Mouse (Mus musculus): Measurements from ENCODE around the gene Mrpl37.

Mrpl37 gene

DNA sequence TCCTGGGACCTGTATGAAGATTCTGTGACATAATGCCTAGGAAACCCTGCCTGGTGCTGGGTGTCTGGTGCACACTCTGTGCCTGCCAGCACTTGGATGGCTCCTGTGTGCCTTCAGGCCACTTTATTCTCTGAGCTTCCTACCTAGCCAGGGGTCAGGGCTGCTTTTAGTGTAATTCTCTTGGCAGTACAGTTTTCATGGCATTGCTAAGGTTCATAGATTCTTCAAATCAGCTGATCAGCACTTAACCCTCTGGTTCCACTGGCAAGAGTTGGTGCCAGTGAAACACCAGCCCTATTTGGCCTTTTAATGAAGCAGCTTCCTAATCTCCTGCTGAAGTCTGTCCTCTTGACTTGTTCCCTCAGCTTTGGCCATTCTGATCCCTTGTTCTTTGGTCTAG lies 49.4 kb downstream of the Mrpl37 start:
- DNase-seq = peak in 1 of 2 experiments; percentile 43

DNA sequence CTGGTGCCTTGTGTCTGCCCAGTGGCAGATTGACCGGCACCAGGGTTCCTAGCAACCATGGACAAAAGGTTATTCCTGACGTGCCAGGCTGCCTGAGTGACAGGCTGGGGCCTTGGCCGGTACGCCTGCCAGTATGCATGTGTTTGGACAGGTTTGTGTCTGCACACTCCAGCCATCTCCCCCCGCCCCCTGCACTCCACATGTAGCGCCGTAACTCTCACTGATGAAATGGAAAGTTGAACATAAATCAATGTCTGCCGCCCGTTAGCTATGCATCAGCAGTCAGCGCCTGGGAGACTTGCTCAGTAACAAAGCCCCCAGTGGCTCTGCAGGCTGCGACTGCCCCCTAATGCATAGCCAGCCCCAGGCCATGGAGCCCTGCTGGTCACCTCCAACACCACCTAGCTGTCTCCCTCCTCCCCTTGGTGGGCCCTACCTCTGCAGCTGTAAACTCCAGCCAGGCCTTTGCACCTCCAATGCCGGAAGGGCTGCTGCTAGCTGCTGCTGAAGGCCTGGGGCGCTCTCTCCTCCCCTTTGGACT lies 50.6 kb downstream of the Mrpl37 start:
- peak; percentile 69 to 84 for DNase-seq

DNA sequence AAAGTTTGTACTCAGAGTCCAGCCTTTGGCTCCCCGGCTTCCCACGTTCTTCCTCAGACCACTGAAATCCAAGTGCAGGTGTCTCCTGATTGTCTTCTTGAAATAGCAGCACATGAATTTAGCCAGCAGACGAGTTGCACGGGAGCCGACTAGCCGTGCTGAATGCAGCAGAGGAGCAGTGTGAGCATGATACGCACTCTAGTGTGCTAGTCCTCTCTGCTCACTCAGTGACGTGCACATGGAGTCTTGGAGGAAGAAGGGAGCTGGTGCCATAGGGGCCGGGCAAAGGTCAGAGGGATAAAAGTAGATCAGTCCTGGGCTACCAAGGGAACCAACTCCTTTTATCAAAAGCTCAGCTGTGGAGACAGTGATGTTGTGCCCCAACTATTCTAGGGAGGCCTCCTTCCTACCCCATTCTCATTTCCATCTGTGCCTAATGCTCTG lies 52.8 kb downstream of the Mrpl37 start:
- DNase-seq = peak in 1 of 2 experiments; percentile 42

DNA sequence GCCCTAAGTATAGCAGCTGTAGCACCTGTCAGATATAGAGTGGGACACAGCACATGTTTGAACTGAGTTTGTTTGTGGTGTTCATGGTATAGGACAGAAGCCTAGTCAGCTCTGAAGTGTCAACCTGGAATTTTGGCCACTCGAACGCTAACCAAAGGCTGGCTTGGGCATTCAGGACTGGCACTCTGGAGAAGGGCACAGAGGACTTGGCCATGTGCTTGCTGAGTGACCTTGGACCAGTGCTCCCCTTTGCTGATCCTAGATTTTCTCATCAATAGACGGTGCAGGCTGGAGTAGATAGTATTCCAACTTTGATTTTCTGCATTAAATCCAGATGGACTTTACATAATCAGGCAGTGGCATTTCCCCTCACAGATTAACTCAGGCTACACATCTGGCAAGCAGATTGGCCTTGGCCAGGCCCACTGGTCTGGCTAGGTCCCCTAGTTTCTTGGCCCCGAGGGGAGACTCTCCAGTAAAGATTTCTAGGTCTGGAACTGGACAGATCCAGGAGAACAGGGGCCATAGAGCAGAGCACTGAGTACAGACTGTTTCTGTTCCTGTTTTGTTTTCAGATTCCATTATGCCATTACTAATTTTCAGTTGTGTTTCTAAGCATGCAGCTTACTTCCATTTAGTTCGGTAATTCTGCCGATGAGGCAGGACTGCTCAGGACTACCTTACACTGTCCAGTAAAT lies 53.4 kb downstream of the Mrpl37 start:
- DNase-seq = peak; percentile 68 to 87

DNA sequence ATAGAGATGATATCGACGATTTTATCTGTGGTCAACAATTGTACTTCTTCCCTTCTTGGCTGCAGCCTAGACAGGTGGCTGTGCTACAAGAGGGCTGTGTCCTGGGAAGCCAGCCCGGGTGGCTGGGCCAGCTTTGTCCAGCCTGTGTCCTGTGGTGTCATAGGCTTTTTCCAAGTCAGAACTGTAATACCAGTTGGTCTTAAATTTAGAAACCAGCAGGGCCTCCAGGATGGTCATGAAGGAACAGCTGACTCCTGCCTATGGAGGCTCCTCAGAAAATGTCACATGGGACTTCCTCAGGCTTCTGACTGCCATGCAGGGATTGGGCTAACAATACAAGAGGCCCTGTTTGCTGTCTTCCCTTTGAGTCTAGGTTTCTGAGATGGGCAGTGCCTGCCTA lies 54.1 kb downstream of the Mrpl37 start:
- no peak for DNase-seq

DNA sequence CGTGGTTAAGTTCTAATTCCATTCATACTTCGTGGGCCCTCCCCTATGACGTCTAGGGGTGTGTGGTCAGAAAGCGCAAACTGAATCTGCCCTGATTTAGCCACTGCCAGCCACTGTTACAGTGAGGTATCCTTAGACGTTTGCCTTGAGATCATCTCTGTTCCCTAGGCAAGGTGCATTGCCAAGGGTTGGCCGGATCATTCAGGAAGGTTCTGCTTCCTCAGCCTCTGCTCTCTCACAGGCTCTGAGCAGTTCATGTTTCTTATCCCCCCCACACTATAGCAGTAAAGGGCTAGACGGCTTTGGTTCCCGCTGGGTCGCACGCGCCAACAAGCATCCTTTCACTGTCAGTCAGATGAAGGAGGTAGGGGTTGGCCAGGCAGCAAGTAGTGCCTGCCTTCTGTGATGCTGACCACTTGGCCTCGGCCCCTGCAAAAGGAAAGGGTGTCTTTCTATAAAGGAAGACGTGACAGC lies 54.6 kb downstream of the Mrpl37 start:
- peak in 1 of 2 experiments; percentile 40 for DNase-seq

DNA sequence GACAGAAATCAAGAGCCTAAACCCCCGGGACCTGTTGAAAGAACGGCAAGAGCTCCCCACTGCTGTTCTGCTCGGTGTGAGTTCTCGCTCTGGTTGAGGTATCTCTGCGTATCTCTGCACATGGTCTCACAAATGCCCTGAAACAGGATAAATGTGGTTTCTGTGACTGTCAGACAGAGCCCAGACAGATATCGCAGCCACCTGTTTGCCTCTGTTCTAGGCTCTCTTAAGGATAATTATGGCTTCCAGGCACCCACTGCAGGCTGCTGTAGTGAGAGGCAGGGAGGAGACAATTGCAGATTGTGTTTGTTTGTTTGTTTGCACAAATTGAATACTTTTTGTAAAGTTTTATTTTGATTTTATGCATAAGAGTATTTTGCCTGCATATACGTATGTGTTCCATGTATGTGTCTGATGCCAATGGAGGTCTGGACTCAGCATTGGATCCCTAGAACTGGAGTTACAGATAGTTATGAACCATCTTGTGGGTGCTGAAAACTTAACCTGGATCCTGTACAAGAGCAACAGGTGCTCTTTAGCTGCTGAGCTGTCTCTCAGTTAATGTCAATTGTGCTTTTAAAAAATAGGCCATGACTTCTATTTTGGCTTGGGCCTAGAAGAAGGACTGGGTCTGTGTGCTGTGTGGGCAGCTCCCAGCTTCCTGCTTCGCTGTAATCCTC lies 55.2 kb downstream of the Mrpl37 start:
- DNase-seq = no peak

DNA sequence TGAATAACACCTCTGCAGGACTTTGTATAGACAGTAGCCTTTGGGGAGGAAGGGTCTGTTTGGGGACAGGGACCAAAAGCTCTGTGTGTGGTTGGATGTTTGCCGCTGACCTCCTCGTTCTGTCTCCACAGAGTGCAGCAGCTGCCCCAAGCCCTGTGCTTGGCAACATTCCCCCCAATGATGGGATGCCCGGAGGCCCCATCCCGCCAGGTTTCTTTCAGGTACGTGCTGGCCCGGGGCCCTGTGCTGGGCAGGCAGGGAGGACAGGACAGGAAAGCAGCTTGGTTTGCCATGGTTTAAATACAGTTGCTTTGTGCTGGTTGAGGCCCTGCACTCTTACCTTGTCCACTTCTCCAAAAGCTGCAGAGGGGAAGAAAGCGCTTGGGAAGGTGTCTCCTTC lies 57.1 kb downstream of the Mrpl37 start:
- no peak for DNase-seq

DNA sequence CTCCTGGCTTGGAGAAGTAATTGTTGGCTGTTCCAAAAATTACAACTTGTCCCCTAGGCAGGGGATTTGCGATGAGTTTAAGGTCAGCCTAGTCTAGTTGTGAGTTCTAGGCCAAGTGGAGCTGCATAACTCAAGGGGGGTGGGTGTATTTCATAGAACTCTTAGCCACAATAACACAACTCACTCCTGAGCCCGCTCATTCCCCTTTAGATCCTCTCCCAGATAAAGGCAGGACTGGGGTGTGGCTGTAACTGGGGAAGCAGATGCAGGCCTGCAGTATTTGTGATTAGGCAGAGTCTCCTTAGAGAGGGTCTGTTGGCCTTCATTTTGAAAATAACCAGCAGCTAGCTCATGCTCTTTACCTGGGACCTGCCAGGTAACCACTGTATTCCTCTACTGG lies 58.5 kb downstream of the Mrpl37 start:
- DNase-seq = no peak

DNA sequence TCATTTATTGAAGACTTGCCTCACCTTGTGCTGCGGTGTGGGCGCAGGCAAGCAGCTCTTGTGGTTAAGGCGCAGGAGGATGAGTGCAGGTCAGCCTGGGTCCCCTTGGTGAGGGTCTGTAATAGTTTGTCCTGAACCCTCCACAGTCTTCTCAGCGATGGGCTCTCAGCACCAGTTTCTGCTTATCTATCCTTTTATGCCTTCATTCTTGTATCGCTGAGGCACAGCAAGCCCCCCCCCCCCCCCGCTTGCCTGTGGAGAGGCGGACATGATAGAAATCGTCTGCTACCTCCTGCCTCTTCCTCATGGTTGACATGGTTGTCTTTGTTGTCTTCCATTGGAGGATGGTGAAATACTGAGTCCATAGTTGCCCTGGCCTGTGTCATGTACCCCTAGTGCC lies 59.3 kb downstream of the Mrpl37 start:
- DNase-seq = no peak

DNA sequence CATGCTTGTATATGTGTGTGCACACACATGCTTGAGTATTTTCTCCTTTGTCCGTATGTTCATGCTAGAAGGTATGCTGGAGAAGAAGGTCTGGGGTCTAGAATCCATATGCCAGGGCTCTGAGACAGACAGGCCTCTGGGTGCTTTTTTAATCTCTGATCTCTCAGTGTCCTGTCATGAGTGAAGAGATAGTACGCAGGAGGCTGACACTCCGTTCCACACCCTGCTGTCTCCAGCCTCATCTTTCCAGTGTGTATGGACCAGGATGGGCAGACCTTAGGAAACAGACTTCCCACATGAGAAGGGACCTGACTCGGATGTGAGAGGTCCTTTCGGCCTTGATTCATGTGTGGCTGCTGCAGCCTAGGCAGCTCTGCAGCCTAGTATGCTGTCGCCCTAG lies 59.9 kb downstream of the Mrpl37 start:
- no peak for DNase-seq

DNA sequence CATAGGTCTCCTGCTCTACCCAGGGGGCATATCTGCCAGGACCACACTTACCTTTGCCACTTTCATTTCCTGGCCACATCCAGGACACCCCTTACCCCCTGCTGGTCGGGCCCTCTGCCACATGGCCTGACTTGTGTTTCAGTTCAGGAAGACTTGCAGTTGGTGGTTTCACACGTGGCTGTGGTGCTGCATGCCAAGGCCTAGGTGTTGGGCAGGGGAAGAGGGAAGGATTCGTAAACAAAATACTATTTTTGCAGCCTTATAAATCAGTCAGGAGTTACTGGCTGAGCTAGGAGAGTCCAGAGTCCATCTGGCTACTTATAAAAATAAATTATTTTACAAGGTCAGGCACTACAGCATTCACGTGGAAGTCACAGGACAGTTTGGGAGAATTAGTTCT lies 60.4 kb downstream of the Mrpl37 start:
- DNase-seq = peak; percentile 89 to 92
